Mouse (Mus musculus) kidney, adult 18-20 months (tissue): Measurements from ENCODE around the gene Olfr462.
A peak's percentile ranks its signal among the peaks of the same experiment; 100 is the strongest.

ENCODE experiments used
- DNase-seq: peaks from one replicate; pipeline ENCODE4 v3.0.0; 2021

Olfr462 gene

GRCm38 (mm10) chr11:87892168-87892567 is at the start of gene Olfr462:
TSS of gene Olfr462 (minus strand) at chr11:87892268.
- no peak for DNase-seq

- no peak for DNase-seq
Measured at GRCm38 (mm10) chr11:87935467-87935866, 43.4 kb upstream of the Olfr462 start.

GRCm38 (mm10) chr11:87933731-87934130 is 41.7 kb upstream of the Olfr462 start:
- no peak for DNase-seq

DNA sequence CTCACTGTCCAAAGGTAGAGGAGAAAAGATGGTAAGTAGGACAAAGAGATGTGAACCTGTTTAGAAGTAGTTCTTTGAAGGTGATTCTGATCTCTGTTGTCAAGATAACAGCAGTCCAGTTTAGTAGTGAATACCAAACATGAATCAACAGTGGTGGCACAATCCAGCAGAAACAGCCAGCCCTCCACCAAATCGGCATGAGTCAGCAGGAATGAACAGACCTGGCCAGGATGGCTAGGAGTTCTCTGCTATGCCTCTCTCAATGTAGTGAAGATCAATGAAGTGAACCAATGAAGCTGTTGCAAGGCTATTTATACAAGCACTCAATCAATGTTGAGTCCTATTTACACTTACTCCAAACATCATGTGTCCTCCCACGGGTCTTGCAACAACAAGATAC is 38.3 kb upstream of the Olfr462 start:
- no peak for DNase-seq

DNA sequence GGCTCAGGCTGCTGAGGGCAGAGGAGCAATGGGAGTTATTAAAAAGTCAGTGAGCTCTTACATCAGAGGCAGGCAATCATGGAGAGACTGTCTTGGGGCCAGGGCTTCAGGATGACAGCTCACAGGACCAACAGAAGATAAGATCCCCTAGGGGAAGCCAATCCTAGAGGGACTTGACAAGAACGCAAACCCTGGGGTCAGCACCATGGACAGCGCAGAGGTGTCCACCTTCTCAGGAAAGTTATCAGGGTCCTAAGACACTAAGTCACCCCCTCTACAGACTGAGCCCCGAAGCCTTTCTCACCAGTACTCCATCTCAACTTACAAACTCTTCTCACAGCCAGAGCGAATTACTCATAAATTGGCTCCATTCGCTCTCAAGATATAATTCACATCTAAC is 28.9 kb upstream of the Olfr462 start, which contains the start of gene Olfr464:
TSS of gene Olfr464 (minus strand) at position 2 of the 400 bp plus-strand sequence.
- DNase-seq, result no peak

GRCm38 (mm10) chr11:87920301-87920700 is 28.2 kb upstream of the Olfr462 start:
- no peak for DNase-seq

GRCm38 (mm10) chr11:87916005-87916404 is 23.9 kb upstream of the Olfr462 start:
- DNase-seq, result no peak

DNA sequence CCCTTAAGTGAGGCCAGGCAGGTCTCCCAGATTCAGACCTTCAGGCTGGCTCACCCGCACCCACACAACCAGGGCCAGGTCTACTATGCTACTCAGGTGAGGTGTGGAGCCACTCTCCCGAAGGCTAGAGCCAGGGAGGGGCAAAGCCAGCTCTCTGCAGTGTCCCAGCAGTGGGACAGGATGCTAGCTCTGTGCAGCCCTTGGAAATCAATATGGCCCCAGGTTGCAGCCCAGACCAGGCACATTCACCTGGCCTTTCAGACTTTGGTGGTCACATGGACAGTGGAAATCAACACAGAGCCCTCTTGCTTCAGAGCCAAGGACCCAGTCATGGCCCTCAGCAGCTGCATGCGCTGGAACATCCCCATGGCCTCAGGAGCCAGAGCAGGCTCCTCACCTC is 12.3 kb upstream of the Olfr462 start:
- DNase-seq, result no peak

GRCm38 (mm10) chr11:87897287-87897686 is 5.2 kb upstream of the Olfr462 start, which contains the start of gene Olfr463:
TSS of gene Olfr463 (minus strand) at chr11:87897387.
- DNase-seq, result no peak

GRCm38 (mm10) chr11:87884856-87885255 is 7.2 kb downstream of the Olfr462 start:
- no peak for DNase-seq

DNA sequence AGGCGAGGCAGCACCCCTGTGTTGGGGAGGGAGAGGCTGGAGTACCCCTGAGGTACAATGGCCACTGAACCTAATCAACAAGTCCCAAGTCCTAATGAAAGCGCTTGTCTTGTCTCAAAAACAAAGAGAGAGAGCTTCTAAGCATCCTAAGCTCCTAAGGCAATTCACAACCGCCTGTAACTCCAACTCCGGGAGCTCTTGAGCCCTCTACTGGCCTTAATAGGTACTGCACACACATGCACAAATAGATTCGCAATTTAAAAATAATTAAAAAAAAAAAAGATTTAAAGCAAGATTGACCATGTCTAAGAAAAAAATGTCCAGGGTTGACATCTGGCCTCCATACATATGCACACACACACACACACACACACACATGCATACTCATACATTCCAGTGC is 8.6 kb downstream of the Olfr462 start:
- no peak for DNase-seq

DNA sequence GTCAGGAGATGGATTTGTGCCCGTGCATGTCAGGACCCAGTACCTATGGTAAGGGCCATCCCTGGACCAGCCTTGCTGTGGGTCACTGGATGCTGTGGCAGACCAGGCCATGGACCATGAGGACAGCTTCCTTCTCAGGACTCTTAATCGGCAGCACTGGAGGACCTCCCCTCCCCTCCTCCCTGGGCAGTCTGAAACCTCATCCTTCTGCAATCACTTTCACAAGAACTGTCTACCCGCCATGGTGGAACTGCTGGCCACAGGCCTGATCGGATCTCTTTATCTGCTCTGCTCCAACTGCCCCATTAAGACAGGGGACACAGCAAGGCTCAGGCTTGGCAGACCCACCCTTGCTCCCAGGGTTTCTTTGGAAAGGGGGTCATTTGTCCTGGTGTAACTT is 10.4 kb downstream of the Olfr462 start:
- DNase-seq, result no peak

- no peak for DNase-seq
Measured at GRCm38 (mm10) chr11:87879826-87880225, 12.2 kb downstream of the Olfr462 start.

DNA sequence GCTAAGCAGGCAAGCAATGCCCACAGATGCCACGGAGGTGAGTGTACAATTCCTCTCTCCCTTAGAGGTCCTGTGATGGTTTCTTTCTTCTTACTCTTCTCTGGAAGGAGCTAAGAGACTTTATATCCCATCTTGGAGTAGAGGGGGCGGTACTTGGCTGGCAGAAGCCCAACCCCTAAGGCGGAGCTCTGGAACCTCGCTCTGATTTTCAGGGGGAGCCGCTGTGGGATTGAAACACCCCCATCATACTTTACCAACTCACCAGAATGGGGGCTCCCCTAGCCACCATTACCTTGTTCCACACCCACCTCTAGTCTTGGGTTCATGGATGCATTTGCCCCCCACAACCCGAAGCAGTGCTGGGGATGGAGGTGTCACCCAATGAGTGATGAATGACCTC is 16.6 kb downstream of the Olfr462 start, which contains the start of gene Epx:
TSS of gene Epx (minus strand) at position 101 of the 400 bp plus-strand sequence.
- DNase-seq, result no peak

GRCm38 (mm10) chr11:87871766-87872165 is 20.3 kb downstream of the Olfr462 start:
- no peak for DNase-seq

GRCm38 (mm10) chr11:87870096-87870495 is 22.0 kb downstream of the Olfr462 start:
- no peak for DNase-seq

GRCm38 (mm10) chr11:87866891-87867290 is 25.2 kb downstream of the Olfr462 start:
- DNase-seq, result peak; percentile 14

- no peak for DNase-seq
Measured at GRCm38 (mm10) chr11:87862805-87863204, 29.3 kb downstream of the Olfr462 start.

DNA sequence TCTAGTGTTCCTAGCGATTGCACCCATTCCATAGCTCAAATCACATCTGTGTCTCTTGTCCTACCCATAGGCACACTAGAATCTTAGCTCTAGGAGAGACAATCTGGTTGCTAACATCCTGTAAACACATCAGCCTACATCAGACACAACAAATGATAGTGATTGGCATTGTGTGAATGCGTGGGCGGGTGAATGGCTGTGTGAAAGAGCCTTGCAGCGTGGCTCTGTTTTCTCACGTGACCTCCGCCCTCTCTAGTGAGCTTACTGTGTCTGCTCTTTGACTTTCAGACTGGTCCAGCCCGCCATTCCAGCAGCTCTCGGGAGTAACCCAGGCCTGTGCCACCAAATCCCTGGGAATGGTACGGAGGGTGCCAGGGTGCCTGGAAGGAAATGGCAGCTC is 31.6 kb downstream of the Olfr462 start:
- no peak for DNase-seq

- DNase-seq, result no peak
Measured at GRCm38 (mm10) chr11:87859273-87859672, 32.8 kb downstream of the Olfr462 start.

DNA sequence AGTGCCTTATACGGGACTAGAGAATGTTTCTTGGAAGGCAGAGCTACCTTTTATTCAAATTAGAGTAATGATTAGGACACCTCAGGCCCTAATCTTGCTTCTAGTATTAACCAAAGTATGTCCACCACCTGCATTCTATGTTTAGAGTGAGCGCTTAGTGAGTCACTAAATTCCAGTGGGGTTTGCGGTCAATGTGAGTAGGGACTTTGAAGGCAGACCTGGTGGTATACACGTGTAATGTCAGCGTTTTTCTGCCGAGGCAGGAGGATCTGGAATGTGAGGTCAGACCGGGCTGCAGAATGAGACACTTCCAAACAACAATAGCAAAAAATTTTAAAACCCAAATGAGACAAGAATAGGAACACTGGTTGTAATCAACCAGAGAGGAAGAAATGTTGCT is 37.5 kb downstream of the Olfr462 start:
- DNase-seq, result no peak

DNA sequence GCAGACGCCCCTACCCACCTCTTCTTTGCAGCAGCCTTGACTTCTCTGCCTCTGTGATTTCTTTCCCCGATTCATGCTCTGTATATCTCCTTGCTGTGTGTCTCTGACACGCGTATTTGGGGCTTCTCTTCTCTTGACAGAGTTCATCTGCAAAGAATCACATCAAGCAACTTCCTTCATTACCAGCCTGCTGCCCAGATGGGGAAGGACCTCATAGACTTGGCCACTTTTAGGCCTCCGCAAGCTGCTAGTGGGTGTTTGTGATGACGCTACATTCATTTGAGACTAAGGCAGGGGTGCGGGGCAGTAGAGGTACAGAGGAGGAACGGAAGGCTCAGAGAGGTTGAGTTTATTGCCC is 38.5 kb downstream of the Olfr462 start:
- DNase-seq, result no peak

DNA sequence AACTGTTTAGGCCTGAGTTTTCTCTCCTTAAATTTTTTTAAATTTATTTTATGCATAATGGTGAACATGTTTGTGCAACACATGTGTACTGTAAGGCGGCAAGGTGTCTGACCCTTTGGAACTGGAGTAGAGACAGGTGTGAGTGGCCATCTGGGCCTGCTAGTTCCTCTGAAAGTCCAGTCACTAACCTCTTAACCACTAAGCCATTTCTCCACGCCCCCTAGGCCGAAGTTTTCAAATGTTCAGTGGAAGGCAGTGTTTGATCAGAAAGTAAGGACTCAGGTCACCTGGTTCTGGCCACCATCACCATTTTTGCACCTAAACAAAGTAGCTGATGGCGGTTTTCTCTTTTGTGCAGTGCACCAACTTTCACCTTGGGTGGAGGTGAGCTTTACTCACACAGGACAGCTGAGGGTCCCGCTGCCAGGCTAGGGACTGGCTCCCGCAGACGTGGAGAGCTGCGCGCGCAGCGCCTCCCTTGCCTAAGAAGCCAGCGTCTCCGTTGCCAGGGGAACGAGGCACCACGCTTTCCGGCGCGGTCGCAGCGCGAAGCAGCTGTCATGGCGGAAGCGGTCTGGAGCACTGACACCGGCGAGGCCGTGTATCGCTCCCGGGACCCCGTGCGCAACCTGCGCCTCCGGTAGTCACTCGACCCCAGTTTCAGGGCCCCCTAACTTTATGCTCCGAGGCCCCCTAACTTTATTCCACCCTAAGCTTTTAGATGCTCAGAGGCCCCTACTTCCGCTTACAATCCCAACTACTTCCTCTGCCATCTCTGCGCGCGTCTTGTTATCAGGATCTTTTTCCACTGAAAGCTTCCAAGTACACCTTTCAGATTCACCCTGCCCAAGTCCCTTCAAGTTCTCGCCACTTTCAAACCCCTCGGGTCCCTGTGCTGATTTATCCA is 39.1 kb downstream of the Olfr462 start, which contains the start of gene Mks1:
TSS of gene Mks1 (plus strand) at position 526 of the 907 bp plus-strand sequence.
- peak; percentile 90 for DNase-seq

DNA sequence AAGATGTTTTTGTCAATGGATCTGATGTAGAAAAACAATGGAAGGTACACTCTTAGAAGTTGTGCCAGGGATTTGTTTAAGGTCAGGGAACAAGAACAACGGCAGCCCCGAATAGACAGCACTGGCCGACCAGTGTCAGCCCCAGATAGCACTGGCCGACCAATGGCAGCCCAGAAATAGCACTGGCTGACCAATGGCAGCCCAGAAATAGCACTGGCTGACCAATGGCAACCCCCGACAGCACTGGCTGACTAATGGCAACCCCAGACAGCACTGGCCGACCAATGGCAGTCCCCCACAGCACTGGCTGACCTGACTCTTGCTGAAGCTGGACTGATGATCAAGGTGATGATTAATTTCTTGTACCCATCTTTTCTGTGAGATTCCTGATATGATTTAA is 44.2 kb downstream of the Olfr462 start:
- no peak for DNase-seq
